Mouse (Mus musculus): ENCODE results near the gene Clstn3.
"Not testable (repeated sequence)": the region's sequence is repeated elsewhere in the genome, so short reads cannot be mapped to it uniquely, and the experiment has no call there.

Gene Clstn3

DNA sequence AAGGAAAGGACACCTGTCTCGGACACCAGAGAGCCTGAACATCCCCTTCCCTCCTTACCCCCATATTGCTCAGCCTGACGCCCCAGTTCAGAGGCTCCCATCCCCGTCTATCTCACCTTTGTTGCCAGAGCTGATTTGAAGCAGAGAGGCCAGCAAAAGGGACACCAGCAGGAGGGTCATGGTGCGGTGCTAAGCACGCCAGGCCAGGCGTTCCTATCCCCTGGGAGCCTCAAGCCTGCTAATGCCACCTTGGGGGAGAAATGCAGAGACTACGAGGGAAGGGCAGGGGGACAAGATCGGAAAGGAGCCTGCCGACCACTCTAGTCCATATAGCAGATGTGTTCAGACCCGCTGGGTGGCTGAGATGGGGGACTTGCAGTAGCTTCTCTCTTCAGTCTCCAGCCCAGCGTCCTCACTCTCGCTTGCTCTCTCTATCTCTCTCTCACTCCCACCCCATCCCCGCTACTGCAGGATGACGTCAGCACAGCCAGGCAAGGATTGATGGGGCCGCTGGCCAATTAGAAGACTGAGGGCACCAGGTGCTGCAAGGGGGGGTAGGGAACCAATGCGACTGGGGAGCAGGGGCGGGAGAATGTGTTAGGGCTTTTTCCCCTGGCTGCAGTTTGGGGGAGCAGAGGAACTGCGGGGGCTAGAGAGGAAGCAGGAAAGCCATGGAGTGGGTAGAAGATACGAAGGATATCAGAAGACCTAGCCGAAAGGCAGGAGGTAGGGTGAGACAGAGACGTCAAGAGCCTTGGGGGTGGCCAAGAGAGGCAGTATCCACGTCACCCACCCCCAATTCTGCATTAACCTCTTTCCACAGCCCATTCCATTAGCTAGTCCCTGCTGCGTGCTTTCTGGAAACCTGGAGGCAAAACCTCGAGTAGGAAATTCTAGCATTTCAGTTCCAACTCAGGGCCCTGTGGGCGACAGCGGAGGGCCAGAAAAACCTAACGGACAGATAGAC lies at the start of gene Clstn3:
TSS of gene Clstn3 (minus strand) at position 490 of the 967 bp plus-strand sequence.
- DNase-seq: peak; percentile 96

DNA sequence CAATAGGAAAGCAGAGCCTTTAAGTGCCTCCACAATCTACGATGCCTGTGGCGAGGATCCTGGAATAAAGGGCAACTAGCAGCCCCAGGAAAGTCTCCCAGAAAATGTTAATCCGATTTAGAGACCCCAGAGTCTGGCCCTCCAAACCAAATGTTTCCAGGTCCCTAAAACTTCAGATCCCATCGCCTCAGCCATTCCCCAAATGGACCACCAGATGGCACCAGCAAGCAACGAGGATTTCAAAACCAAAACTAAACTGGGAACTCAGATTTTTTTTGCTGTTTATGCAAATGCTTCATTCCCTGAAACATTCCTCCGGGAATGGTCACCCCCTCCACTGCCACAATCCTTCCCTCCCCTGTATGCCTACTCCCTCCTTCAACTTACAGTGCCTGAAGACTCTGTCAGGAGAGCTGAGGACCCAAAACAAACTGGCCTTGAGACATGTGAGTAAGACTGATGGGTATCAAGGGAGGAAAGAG lies 47.8 kb upstream of the Clstn3 start, which contains the start of gene C1ra:
TSS of gene C1ra (plus strand) at position 51 of the 482 bp plus-strand sequence.
- peak; percentile 46 for DNase-seq

- DNase-seq: no peak
Measured at GRCm38 (mm10) chr6:124511936-124512335, 47.3 kb upstream of the Clstn3 start.

- not testable (repeated sequence) for DNase-seq
Measured at GRCm38 (mm10) chr6:124509192-124509591, 44.6 kb upstream of the Clstn3 start.

- peak; percentile 64 for DNase-seq
Measured at GRCm38 (mm10) chr6:124508292-124508691, 43.7 kb upstream of the Clstn3 start.

- DNase-seq: peak; percentile 36
Measured at GRCm38 (mm10) chr6:124506991-124507390, 42.4 kb upstream of the Clstn3 start.

DNA sequence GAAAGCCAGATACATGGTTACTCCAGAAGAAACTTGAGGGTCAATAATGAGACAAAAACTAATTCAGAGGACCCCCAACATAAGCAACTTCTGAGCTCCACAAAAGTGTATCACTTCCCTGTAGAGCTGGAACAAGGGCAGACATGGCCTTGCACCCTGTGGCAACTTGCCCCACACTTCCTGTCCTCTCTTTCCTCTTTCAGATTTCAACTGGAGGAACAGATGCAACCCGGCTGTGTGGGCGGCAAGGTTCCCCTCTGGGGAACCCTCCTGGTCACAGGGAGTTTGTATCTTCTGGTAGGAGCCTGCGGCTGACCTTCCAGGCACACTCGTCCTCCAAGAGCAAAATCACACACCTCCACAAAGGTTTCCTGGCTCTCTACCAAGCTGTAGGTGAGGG lies 40.4 kb upstream of the Clstn3 start:
- DNase-seq: no peak

DNA sequence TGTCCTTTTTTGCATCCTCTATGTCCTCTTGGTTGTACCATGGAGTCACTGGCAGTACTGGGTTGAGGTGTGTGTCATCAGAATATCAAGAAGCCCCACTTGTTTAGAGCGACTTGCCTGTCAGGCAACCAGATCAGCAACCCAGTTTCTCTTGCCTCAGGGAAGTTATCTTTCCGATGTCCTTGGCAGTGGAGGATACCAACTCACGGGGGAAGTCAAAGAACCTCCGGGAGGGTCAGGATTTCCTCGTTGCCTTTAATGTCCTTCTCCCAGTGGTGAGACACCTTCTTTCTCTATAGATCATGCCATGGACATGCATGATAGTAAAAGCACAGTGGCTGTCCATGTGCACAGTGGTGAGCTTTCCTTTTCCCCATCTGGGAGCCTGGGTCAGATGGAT lies 37.4 kb upstream of the Clstn3 start:
- no peak for DNase-seq

DNA sequence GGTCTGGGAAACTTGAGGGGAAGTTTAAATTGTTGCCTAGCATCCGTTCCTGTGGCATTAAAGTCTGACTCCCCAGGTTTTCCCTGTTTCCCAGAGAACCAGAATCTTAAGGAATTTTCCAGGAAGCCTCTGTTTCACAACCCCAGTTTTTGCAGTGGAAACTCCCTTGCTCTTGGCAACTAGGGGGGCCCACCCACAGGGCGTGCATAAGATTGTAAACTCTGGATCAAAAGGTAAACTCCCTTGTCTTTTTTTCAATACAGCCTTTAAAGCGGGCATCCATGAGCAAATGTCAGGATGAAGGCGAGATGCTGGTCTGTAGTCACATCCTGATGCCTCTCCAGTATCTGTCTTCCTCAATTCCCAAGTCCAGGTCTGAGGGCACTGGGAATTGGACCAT lies 36.9 kb upstream of the Clstn3 start:
- DNase-seq: no peak

DNA sequence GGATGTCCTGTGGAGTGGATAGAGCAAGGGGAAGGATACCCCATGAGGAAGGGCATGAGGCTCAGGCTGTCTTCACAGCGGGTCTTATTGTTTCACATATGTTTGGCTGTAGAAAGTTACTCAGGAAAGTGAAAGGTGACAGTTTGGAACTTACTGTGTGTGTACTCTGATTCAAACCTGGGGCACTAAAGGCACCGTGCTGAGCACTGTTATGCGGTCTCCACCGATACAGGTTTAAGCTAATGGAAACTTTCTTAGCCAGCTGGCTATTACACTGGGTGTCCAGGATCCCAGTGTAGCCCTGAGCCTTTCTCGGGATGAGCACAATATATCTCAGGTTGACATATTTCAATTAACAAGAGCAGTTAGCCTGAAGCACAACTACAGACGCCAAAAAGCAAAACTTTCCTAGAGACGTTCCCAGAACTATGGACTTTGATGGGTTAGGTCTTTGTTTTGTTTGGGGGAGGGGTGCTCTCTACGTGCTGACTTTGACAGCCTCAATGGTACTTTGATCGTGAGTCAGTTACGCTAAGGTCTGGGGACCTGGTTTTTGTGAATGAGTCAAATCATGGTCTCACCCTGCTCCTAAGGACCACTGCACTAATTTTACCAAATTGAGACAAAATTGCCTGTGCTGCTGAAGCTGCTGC lies 35.4 kb upstream of the Clstn3 start:
- DNase-seq: no peak

GRCm38 (mm10) chr6:124496054-124496453 lies 31.5 kb upstream of the Clstn3 start:
- DNase-seq: no peak

GRCm38 (mm10) chr6:124493886-124494285 lies 29.3 kb upstream of the Clstn3 start:
- DNase-seq: no peak

- DNase-seq: peak; percentile 63
Measured at GRCm38 (mm10) chr6:124492842-124493561, 28.4 kb upstream of the Clstn3 start, which contains the start of gene C1rl. Gene C1rl, plus strand, starts transcription at chr6:124493113.

DNA sequence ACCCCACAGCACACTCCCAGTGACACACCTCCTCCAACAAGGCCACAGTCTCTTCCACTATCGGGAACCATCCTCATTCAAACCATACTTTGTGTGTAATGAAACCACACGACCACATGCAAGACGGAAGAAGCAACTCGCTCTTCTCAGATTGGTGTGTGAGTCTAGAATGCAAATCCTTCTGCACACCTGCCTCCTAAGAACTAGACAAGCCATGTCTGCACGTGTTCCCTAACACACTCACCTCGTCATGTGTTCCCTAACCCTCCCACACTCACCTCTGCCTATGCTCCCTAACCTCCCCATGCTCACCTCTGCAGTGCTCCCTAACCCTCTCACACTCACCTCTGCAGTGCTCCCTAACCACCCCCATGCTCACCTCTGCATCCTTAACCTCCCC lies 26.8 kb upstream of the Clstn3 start:
- DNase-seq: no peak

DNA sequence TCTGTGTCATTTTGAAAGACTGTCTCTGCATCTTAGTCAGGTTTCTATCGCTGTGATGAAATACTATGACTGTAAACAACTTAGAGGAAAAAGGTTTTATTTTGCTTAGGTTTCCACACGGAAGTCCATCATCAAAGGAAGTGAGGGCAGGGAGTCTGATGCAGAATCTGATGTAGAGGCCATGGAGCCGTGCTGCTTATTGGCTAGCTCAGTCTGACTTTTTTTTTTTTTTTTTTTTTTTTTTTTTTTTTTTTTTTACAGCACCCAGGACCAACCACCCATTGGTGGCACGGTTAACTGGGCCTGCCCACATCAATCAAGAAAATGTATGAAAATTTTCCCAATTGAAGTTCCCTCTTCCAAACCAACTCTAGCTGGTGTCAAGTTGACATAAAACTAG lies 24.4 kb upstream of the Clstn3 start:
- no peak for DNase-seq

DNA sequence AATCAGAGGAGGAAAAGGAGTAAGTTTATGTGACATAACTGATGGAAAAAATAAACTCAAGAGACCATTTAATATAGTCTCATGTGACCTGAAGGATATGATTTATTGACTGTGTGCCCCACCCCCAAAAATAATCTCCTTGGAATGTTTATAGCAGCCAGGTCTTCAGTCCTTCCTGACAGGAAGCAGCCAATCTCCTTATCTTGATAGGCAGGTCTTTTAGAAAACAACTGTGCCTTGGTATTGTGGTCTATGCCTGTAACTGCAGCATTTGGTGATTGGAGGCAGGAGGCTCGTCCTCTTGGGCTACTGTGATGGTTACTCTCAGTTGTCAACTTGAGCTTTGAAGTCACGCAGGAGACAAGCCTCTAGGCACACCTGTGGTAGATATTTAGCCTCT lies 22.9 kb upstream of the Clstn3 start:
- DNase-seq: no peak

- no peak for DNase-seq
Measured at GRCm38 (mm10) chr6:124485414-124486144, 21.0 kb upstream of the Clstn3 start.

- DNase-seq: no peak
Measured at GRCm38 (mm10) chr6:124484851-124485250, 20.3 kb upstream of the Clstn3 start.

DNA sequence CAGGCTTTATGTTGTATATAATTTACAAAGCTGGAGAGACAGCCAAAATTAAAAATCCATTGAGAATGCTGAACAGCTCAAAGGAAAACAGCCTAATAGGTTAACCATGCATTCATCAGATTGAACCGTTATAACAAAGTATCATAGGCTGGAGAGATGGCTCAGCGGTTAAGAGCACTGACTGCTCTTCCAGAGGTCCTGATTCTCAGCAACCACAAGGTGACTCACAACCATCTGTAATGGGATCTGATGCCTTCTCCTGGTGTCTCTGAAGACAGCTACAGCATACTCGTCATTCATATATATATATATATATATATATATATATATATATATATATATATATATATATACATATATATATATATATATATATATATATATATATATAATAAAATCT lies 19.2 kb upstream of the Clstn3 start:
- DNase-seq: not testable (repeated sequence)

GRCm38 (mm10) chr6:124481571-124481970 lies 17.0 kb upstream of the Clstn3 start:
- DNase-seq: peak; percentile 29

- DNase-seq: no peak
Measured at GRCm38 (mm10) chr6:124480295-124480694, 15.7 kb upstream of the Clstn3 start.

- no peak for DNase-seq
Measured at GRCm38 (mm10) chr6:124479573-124479930, 15.0 kb upstream of the Clstn3 start.
